Mouse (Mus musculus) hindbrain, embryonic 14.5 days (tissue): ENCODE results near the gene Osbpl10. TPM values are rescaled to one million over a fixed set of nuclear protein-coding genes. Genes with fewer than 3 reads are reported as not detected.

Experiments used
- ATAC-seq: fragments of 200-750 bp; cut with Nextera tagmentation; 2 replicates; pipeline ENCODE4 v1.8.0; 2017; ENCODE audit warnings: moderate number of reproducible peaks, mild to moderate bottlenecking, moderate TSS enrichment, moderate library complexity; ENCODE audit not compliant: low FRiP score
- DNase-seq: peaks from one replicate; pipeline ENCODE4 v3.0.0-alpha.2; 2015; ENCODE audit warnings: low spot score
- H3K27ac ChIP-seq: fragments of 300-500 bp; sonication (generic); 2 replicates; pipeline ENCODE4 v1.5.1; 2014; ENCODE audit warnings: mild to moderate bottlenecking, moderate library complexity
- H3K27me3 ChIP-seq: fragments of 300-500 bp; sonication (generic); 2 replicates; pipeline ENCODE4 v1.6.1; 2014; ENCODE audit warnings: mild to moderate bottlenecking, low read length, mixed read lengths; ENCODE audit not compliant: control insufficient read depth, insufficient read depth
- H3K36me3 ChIP-seq: fragments of 300-500 bp; sonication (generic); replicated peaks from 2 replicates; pipeline ENCODE4 v1.6.1; 2014; ENCODE audit not compliant: control insufficient read depth, insufficient read depth
- H3K4me1 ChIP-seq: fragments of 300-500 bp; sonication (generic); replicated peaks from 2 replicates; pipeline ENCODE4 v1.6.1; 2014; ENCODE audit warnings: antibody characterized with exemption, low read length, mixed read lengths; ENCODE audit not compliant: control insufficient read depth, insufficient read depth
- H3K4me2 ChIP-seq: fragments of 300-500 bp; sonication (generic); replicated peaks from 2 replicates; pipeline ENCODE4 v1.6.1; 2014; ENCODE audit warnings: mild to moderate bottlenecking, moderate library complexity
- H3K4me3 ChIP-seq: fragments of 300-500 bp; sonication (generic); replicated peaks from 2 replicates; pipeline ENCODE4 v1.5.1; 2014; ENCODE audit warnings: mild to moderate bottlenecking, low read length
- H3K9ac ChIP-seq: fragments of 300-500 bp; sonication (generic); 2 replicates; pipeline ENCODE4 v1.6.1; 2014
- H3K9me3 ChIP-seq: fragments of 300-500 bp; sonication (generic); 2 replicates; pipeline ENCODE4 v1.6.1; 2016; ENCODE audit warnings: low read length; ENCODE audit not compliant: control insufficient read depth
- WGBS: fragments of 180-500 bp; shearing (Covaris S2); extraction: QIAGEN DNeasy Blood & Tissue Kit; methylation state at CpG from one replicate; pipeline ENCODE4 v1.1.7; 2014; 5-methylcytosine and 5-hydroxymethylcytosine counted together
- polyA plus RNA-seq: library from polyadenylated mRNA; unstranded; fragments of >200 nt; fragmentation: Nextera tagmentation; extraction: Ambion mirVana; gene quantifications from 2 replicates; pipeline ENCODE4 v1.2.1, GENCODE M21; 2014

Gene Osbpl10
- polyA plus RNA-seq, 1 experiment from 2014 or later, result 2.7 TPM

GRCm38 (mm10) chr9:115236352-115236841, 258.0 kb downstream of the Osbpl10 start:
- H3K4me2 ChIP-seq, result no peak overlapping the region
- DNase-seq (no peak), ATAC-seq (no peak)
- H3K27ac ChIP-seq, result no peak overlapping the region
- whole genome bisulfite sequencing, result 88% methylated on average over 8 of the region's 8 CpGs
- H3K36me3 ChIP-seq, result peaks cover 17% of the 10 kb centered on the region
- H3K27me3 ChIP-seq, result no peaks in the 10 kb centered on the region
- H3K9me3 ChIP-seq, result no peaks in the 10 kb centered on the region
- H3K9ac ChIP-seq, result no peak overlapping the region
- H3K4me3 ChIP-seq, result no peak overlapping the region
- no peaks in the 10 kb centered on the region for H3K4me1 ChIP-seq

- H3K27me3 ChIP-seq, result no peaks in the 10 kb centered on the region
- no peak overlapping the region for H3K27ac ChIP-seq
- no peak overlapping the region for H3K4me2 ChIP-seq
- ATAC-seq (no peak), DNase-seq (no peak)
- H3K4me1 ChIP-seq, result no peaks in the 10 kb centered on the region
- no peak overlapping the region for H3K9ac ChIP-seq
- peaks cover 33% of the 10 kb centered on the region for H3K36me3 ChIP-seq
- H3K9me3 ChIP-seq, result no peaks in the 10 kb centered on the region
- H3K4me3 ChIP-seq, result no peak overlapping the region
Observed at GRCm38 (mm10) chr9:115237943-115238342, 259.6 kb downstream of the Osbpl10 start.

- Histone ChIP-seq H3K4me3 (no peak overlapping the region), H3K9me3 (no peaks in the 10 kb centered on the region), H3K27me3 (no peaks in the 10 kb centered on the region), H3K36me3 (peaks cover 51% of the 10 kb centered on the region), H3K4me1 (no peaks in the 10 kb centered on the region), H3K27ac (no peak overlapping the region), H3K4me2 (no peak overlapping the region), H3K9ac (no peak overlapping the region)
- DNase-seq, result no peak
- ATAC-seq, result no peak
- 96% methylated on average over 5 of the region's 5 CpGs for WGBS
Observed at GRCm38 (mm10) chr9:115239861-115240260, 261.5 kb downstream of the Osbpl10 start.

- WGBS, result 80% methylated on average over 6 of the region's 6 CpGs
- H3K9ac ChIP-seq, result no peak overlapping the region
- DNase-seq, result no peak
- H3K36me3 ChIP-seq, result peaks cover 88% of the 10 kb centered on the region
- H3K27me3 ChIP-seq, result no peaks in the 10 kb centered on the region
- H3K27ac ChIP-seq, result no peak overlapping the region
- H3K4me2 ChIP-seq, result no peak overlapping the region
- H3K4me3 ChIP-seq, result no peak overlapping the region
- ATAC-seq, result no peak
- no peaks in the 10 kb centered on the region for H3K9me3 ChIP-seq
- H3K4me1 ChIP-seq, result no peaks in the 10 kb centered on the region
Observed at GRCm38 (mm10) chr9:115243630-115244029, 265.3 kb downstream of the Osbpl10 start.

GRCm38 (mm10) chr9:115245092-115245491, 266.7 kb downstream of the Osbpl10 start:
- Histone ChIP-seq H3K9ac (no peak overlapping the region), H3K4me2 (no peak overlapping the region), H3K36me3 (peaks cover 99% of the 10 kb centered on the region), H3K27ac (no peak overlapping the region), H3K9me3 (no peaks in the 10 kb centered on the region), H3K4me3 (no peak overlapping the region), H3K4me1 (no peaks in the 10 kb centered on the region), H3K27me3 (no peaks in the 10 kb centered on the region)
- DNase-seq, result no peak
- no peak for ATAC-seq
- 86% methylated on average over 6 of the region's 6 CpGs for WGBS

- H3K4me3 ChIP-seq, result no peak overlapping the region
- no peak overlapping the region for H3K4me2 ChIP-seq
- H3K9me3 ChIP-seq, result no peaks in the 10 kb centered on the region
- H3K27me3 ChIP-seq, result no peaks in the 10 kb centered on the region
- DNase-seq (no peak), ATAC-seq (no peak)
- H3K4me1 ChIP-seq, result no peaks in the 10 kb centered on the region
- no peak overlapping the region for H3K9ac ChIP-seq
- WGBS, result 91% methylated on average over 5 of the region's 5 CpGs
- peaks cover 90% of the 10 kb centered on the region for H3K36me3 ChIP-seq
- no peak overlapping the region for H3K27ac ChIP-seq
Observed at GRCm38 (mm10) chr9:115249145-115249544, 270.8 kb downstream of the Osbpl10 start.

- Histone ChIP-seq H3K36me3 (peaks cover 46% of the 10 kb centered on the region), H3K9me3 (no peaks in the 10 kb centered on the region), H3K4me1 (no peaks in the 10 kb centered on the region), H3K4me3 (no peak overlapping the region), H3K4me2 (no peak overlapping the region), H3K27ac (no peak overlapping the region), H3K9ac (no peak overlapping the region), H3K27me3 (no peaks in the 10 kb centered on the region)
- ATAC-seq (no peak), DNase-seq (no peak)
- 78% methylated on average over 6 of the region's 6 CpGs for WGBS
Observed at GRCm38 (mm10) chr9:115257733-115258286, 279.4 kb downstream of the Osbpl10 start.

GRCm38 (mm10) chr9:115259866-115260265, 281.5 kb downstream of the Osbpl10 start:
- no peak overlapping the region for H3K9ac ChIP-seq
- no peaks in the 10 kb centered on the region for H3K27me3 ChIP-seq
- H3K4me1 ChIP-seq, result no peaks in the 10 kb centered on the region
- DNase-seq (no peak), ATAC-seq (no peak)
- H3K27ac ChIP-seq, result no peak overlapping the region
- no peaks in the 10 kb centered on the region for H3K9me3 ChIP-seq
- no peak overlapping the region for H3K4me3 ChIP-seq
- H3K36me3 ChIP-seq, result peaks cover 32% of the 10 kb centered on the region
- 90% methylated on average over 4 of the region's 4 CpGs for WGBS
- no peak overlapping the region for H3K4me2 ChIP-seq

GRCm38 (mm10) chr9:115260464-115260863, 282.1 kb downstream of the Osbpl10 start:
- Histone ChIP-seq H3K4me1 (no peaks in the 10 kb centered on the region), H3K27ac (no peak overlapping the region), H3K27me3 (no peaks in the 10 kb centered on the region), H3K4me3 (no peak overlapping the region), H3K9ac (no peak overlapping the region), H3K9me3 (no peaks in the 10 kb centered on the region), H3K36me3 (peaks cover 32% of the 10 kb centered on the region), H3K4me2 (no peak overlapping the region)
- WGBS, result 92% methylated on average over 7 of the region's 7 CpGs
- DNase-seq (no peak), ATAC-seq (no peak)

- Histone ChIP-seq H3K27me3 (no peaks in the 10 kb centered on the region), H3K36me3 (peaks cover 32% of the 10 kb centered on the region), H3K9ac (no peak overlapping the region), H3K9me3 (no peaks in the 10 kb centered on the region), H3K4me3 (no peak overlapping the region), H3K4me2 (no peak overlapping the region), H3K27ac (no peak overlapping the region), H3K4me1 (no peaks in the 10 kb centered on the region)
- peak; percentile 71 for DNase-seq
- WGBS, result 78% methylated on average over 8 of the region's 8 CpGs
- no peak for ATAC-seq
Observed at GRCm38 (mm10) chr9:115261456-115261855, 283.1 kb downstream of the Osbpl10 start.
